Mouse (Mus musculus) left cerebral cortex, adult 2 months (tissue): ENCODE measurements around the gene Rybp. TPM values are rescaled to one million over a fixed set of nuclear protein-coding genes. Genes with fewer than 3 reads are reported as not detected.

ENCODE experiments used
- DNase-seq, 2 experiments: peaks; one replicate each; pipeline ENCODE4 v3.0.0; 2021 to 2022; ENCODE audit warnings: low spot score in 2 of 2, mixed read lengths in 1 of 2; ENCODE audit errors: extremely low spot score in 1 of 2
- H3K27ac ChIP-seq: fragments of 200-600 bp; 2 replicates; pipeline ENCODE4 v1.8.1; 2022
- H3K4me3 ChIP-seq: fragments of 200-600 bp; 2 replicates; pipeline ENCODE4 v1.8.1; 2022
- CTCF ChIP-seq: fragments of 200-600 bp; IDR thresholded peaks from 2 replicates; pipeline ENCODE4 v1.8.1; 2022; ENCODE audit warnings: antibody characterized with exemption, mild to moderate bottlenecking, moderate library complexity
- intact Hi-C: fragments of 180-260 bp; cut with DNase I; formaldehyde crosslinking; loops from one replicate; pipeline ENCODE4 v1.15.1; 2025
- total RNA-seq, 2 experiments: library from RNA; stranded (reverse); gene quantifications; 2 replicates each; pipeline ENCODE4 v1.2.3; 2021

The Rybp gene
- total RNA-seq, 2 experiments from 2014 or later, result 46.2 to 56.4 TPM

- Histone ChIP-seq H3K4me3 (no peak overlapping the region), H3K27ac (no peak overlapping the region)
- intact Hi-C loops, result no loop called here
- TF ChIP-seq CTCF, result no peak
- no peak for DNase-seq
Measured at GRCm38 (mm10) chr6:100233522-100233921, 53.8 kb downstream of the Rybp start.

- H3K4me3 ChIP-seq, result no peak overlapping the region
- no peak for TF ChIP-seq CTCF
- intact Hi-C loops, result no loop called here
Measured at GRCm38 (mm10) chr6:100233061-100233460, 54.2 kb downstream of the Rybp start.

GRCm38 (mm10) chr6:100226204-100226603, 61.1 kb downstream of the Rybp start:
- no peak for DNase-seq
- Histone ChIP-seq H3K4me3 (no peak overlapping the region), H3K27ac (no peak overlapping the region)
- intact Hi-C loops, result no loop called here
- TF ChIP-seq CTCF, result no peak

More at GRCm38 (mm10) chr6:100233061-100233460, 54.2 kb downstream of the Rybp start:
- no peak for DNase-seq
- peak overlapping the region; percentile 21 for H3K27ac ChIP-seq

- no peak for DNase-seq
- Histone ChIP-seq H3K4me3 (no peak overlapping the region), H3K27ac (no peak overlapping the region)
- intact Hi-C loops, result no loop called here
- TF ChIP-seq CTCF, result no peak
Measured at GRCm38 (mm10) chr6:100223932-100224331, 63.4 kb downstream of the Rybp start.

- Histone ChIP-seq H3K27ac (no peak overlapping the region), H3K4me3 (no peak overlapping the region)
- intact Hi-C loops, result no loop called here
- DNase-seq, result no peak
- no peak for TF ChIP-seq CTCF
Measured at GRCm38 (mm10) chr6:100223435-100223834, 63.9 kb downstream of the Rybp start.

- DNase-seq, result no peak
- Histone ChIP-seq H3K27ac (no peak overlapping the region), H3K4me3 (no peak overlapping the region)
- intact Hi-C loops, result no loop called here
- no peak for TF ChIP-seq CTCF
Measured at GRCm38 (mm10) chr6:100222927-100223326, 64.4 kb downstream of the Rybp start.

- intact Hi-C loops, result no loop called here
- Histone ChIP-seq H3K4me3 (no peak overlapping the region), H3K27ac (no peak overlapping the region)
- no peak for DNase-seq
- no peak for TF ChIP-seq CTCF
Measured at GRCm38 (mm10) chr6:100221803-100222202, 65.5 kb downstream of the Rybp start.

- TF ChIP-seq CTCF, result no peak
- intact Hi-C loops, result no loop called here
- Histone ChIP-seq H3K4me3 (no peak overlapping the region), H3K27ac (no peak overlapping the region)
- DNase-seq, result no peak
Measured at GRCm38 (mm10) chr6:100220917-100221560, 66.2 kb downstream of the Rybp start.

GRCm38 (mm10) chr6:100219971-100220370, 67.3 kb downstream of the Rybp start:
- TF ChIP-seq CTCF, result no peak
- intact Hi-C loops, result no loop called here
- no peak overlapping the region for H3K4me3 ChIP-seq
- DNase-seq, result no peak
- no peak overlapping the region for H3K27ac ChIP-seq

- DNase-seq, result peak; percentile 70 to 77
- TF ChIP-seq CTCF, result no peak
- intact Hi-C loops, result no loop called here
- no peak overlapping the region for H3K4me3 ChIP-seq
- H3K27ac ChIP-seq, result no peak overlapping the region
Measured at GRCm38 (mm10) chr6:100218541-100219341, 68.5 kb downstream of the Rybp start.

- TF ChIP-seq CTCF, result no peak
- intact Hi-C loops, result no loop called here
- Histone ChIP-seq H3K4me3 (no peak overlapping the region), H3K27ac (no peak overlapping the region)
- no peak for DNase-seq
Measured at GRCm38 (mm10) chr6:100217507-100217906, 69.8 kb downstream of the Rybp start.

GRCm38 (mm10) chr6:100216945-100217344, 70.3 kb downstream of the Rybp start:
- H3K27ac ChIP-seq, result no peak overlapping the region
- intact Hi-C loops, result no loop called here
- no peak overlapping the region for H3K4me3 ChIP-seq
- TF ChIP-seq CTCF, result no peak
- DNase-seq, result no peak
